Mouse (Mus musculus): ENCODE measurements around the gene F8.

Gene F8

DNA sequence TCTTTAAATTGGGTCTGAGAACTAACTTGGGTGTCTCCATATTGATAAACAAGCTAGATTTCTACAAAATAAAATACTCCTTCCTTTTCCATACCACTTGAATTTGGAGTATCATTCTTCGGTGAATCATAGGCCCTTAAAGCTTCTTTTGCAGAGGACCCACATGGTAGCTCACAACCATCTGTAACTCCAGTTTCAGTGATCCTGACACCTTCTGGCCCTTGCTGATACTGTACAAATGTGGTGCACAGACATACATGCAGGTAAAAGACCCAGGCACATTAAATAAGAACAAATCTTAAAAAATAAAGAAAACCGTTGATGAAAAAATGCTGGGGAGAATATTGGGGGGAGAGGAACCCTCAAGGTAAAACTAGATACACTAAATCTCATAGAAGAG, 244.2 kb downstream of the F8 start:
- in situ Hi-C loops (cut with MboI) = no loop called here

- in situ Hi-C loops (cut with MboI) = no loop called here
These were observed 244.7 kb downstream of the F8 start for GRCm38 (mm10) chrX:75137729-75138128.

DNA sequence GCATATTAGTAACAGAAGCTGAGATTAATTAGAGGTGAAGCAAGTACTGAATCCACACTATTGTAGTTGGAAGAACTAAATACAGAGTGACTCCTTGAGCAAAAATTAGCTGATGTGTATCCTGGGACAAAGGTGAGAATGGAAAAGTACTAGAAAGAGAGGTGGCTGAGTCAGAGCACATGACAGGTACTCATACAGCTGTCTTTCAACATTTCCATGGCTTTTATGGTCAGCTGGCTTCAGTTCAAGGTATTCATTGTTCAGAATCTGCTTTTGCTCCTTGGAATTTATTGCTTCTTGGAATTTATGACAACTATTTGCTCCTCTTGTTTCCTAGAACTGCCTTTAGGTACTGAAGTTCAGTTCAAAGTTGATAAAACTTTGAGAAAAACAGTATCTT, 245.5 kb downstream of the F8 start:
- in situ Hi-C loops (cut with MboI) = no loop called here

GRCm38 (mm10) chrX:75130467-75131160, 251.8 kb downstream of the F8 start, which contains the start of gene Mpp1:
Gene Mpp1, minus strand, starts transcription at chrX:75131016.
- in situ Hi-C loops (cut with MboI) = no loop called here

- in situ Hi-C loops (cut with MboI) = no loop called here
These were observed 252.9 kb downstream of the F8 start for GRCm38 (mm10) chrX:75129474-75129873.

- in situ Hi-C loops (cut with MboI) = no loop called here
These were observed 254.0 kb downstream of the F8 start for GRCm38 (mm10) chrX:75128333-75128980.

DNA sequence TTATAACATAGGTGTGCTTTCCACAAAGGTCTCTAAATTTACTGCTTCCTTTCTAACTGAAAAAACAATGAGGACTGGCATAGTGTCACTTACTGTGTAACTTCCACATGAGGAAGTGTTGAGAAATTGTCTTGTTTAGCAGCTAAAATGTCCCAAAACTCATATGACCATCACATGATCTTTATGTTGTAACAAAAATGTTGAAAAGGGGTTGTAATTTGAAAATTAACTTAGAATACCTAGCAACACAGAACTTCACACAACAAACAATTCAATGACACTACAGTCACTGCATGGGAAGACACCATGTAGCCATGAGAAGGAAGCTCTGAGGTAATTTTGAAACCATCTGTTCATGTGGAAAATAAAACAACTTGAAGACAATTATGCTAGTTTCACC, 255.5 kb downstream of the F8 start:
- in situ Hi-C loops (cut with MboI) = no loop called here

GRCm38 (mm10) chrX:75125606-75126005, 256.8 kb downstream of the F8 start:
- in situ Hi-C loops (cut with MboI) = no loop called here

Data from mature B cell (primary cell).